Mouse (Mus musculus): ENCODE data around the gene Adamts16.

Adamts16 gene

GRCm38 (mm10) chr13:70831041-70831440 is 10.6 kb downstream of the Adamts16 start:
- no peak for DNase-seq

- no peak for DNase-seq
Measured at GRCm38 (mm10) chr13:70827507-70827906, 14.1 kb downstream of the Adamts16 start.

- DNase-seq = no peak
Measured at GRCm38 (mm10) chr13:70825265-70825664, 16.3 kb downstream of the Adamts16 start.

GRCm38 (mm10) chr13:70823757-70824156 is 17.9 kb downstream of the Adamts16 start:
- DNase-seq = no peak

GRCm38 (mm10) chr13:70818982-70819381 is 22.6 kb downstream of the Adamts16 start:
- no peak for DNase-seq

GRCm38 (mm10) chr13:70814423-70814822 is 27.2 kb downstream of the Adamts16 start:
- no peak for DNase-seq

GRCm38 (mm10) chr13:70805506-70805905 is 36.1 kb downstream of the Adamts16 start:
- DNase-seq = no peak

- no peak for DNase-seq
Measured at GRCm38 (mm10) chr13:70802849-70803248, 38.8 kb downstream of the Adamts16 start.

GRCm38 (mm10) chr13:70799322-70799721 is 42.3 kb downstream of the Adamts16 start:
- no peak for DNase-seq

- no peak for DNase-seq
Measured at GRCm38 (mm10) chr13:70798396-70798795, 43.2 kb downstream of the Adamts16 start.

- no peak for DNase-seq
Measured at GRCm38 (mm10) chr13:70794074-70794572, 47.5 kb downstream of the Adamts16 start.

- DNase-seq = no peak
Measured at GRCm38 (mm10) chr13:70793660-70794059, 48.0 kb downstream of the Adamts16 start.

GRCm38 (mm10) chr13:70792950-70793349 is 48.7 kb downstream of the Adamts16 start:
- no peak for DNase-seq

GRCm38 (mm10) chr13:70789806-70790205 is 51.8 kb downstream of the Adamts16 start:
- no peak for DNase-seq

GRCm38 (mm10) chr13:70789022-70789421 is 52.6 kb downstream of the Adamts16 start:
- DNase-seq = peak; percentile 59 to 72

- DNase-seq = no peak
Measured at GRCm38 (mm10) chr13:70785078-70785477, 56.5 kb downstream of the Adamts16 start.

GRCm38 (mm10) chr13:70784126-70784525 is 57.5 kb downstream of the Adamts16 start:
- peak; percentile 38 to 45 for DNase-seq

- DNase-seq = no peak
Measured at GRCm38 (mm10) chr13:70779781-70780180, 61.8 kb downstream of the Adamts16 start.

GRCm38 (mm10) chr13:70778872-70779554 is 62.6 kb downstream of the Adamts16 start:
- DNase-seq = no peak

GRCm38 (mm10) chr13:70771100-70771499 is 70.5 kb downstream of the Adamts16 start:
- no peak for DNase-seq

- DNase-seq = no peak
Measured at GRCm38 (mm10) chr13:70769156-70769555, 72.5 kb downstream of the Adamts16 start.

- peak in 1 of 2 experiments; percentile 21 for DNase-seq
Measured at GRCm38 (mm10) chr13:70767462-70767861, 74.1 kb downstream of the Adamts16 start.

GRCm38 (mm10) chr13:70764682-70765081 is 76.9 kb downstream of the Adamts16 start:
- DNase-seq = no peak

GRCm38 (mm10) chr13:70762586-70762985 is 79.0 kb downstream of the Adamts16 start:
- DNase-seq = no peak

GRCm38 (mm10) chr13:70761312-70761711 is 80.3 kb downstream of the Adamts16 start:
- DNase-seq = no peak

Measured in cerebellum, adult 18-20 months (tissue).